ENCODE assay signal across 8 mouse cellular contexts in genomic region chr9:56950414-56951400, GRCm38 (mm10). TPM values are rescaled to one million over a fixed set of nuclear protein-coding genes. Genes with fewer than 3 reads are reported as not detected.
DNase-seq lines count a peak whose midpoint lies in the region; ATAC-seq lines count a peak whose summit lies in the region.

Snupn (plus strand) TSS chr9:56950878.

- no peaks in the 10 kb centered on the region for H3K27me3 ChIP-seq in heart, embryonic 10.5 days (ENCODE audit: insufficient read depth, poor library complexity, severe bottlenecking)
- no peaks in the 10 kb centered on the region for H3K27me3 ChIP-seq in kidney, embryonic 15.5 days

- DNase-seq in B cell, adult 2 months: peak; percentile 97 to 98
- peak; percentile 99 for DNase-seq in brain, adult 2 months (ENCODE audit: low read depth, low spot score)
- DNase-seq in heart, embryonic 10.5 days (ENCODE audit: low spot score): peak; percentile 99
- DNase-seq in liver: peak; percentile 98
- DNase-seq in spleen, postnatal 4 days (ENCODE audit: low spot score in 2 of 2): peak; percentile 96

- H3K4me2 ChIP-seq in kidney, embryonic 15.5 days: peak within 1 kb of the TSS; percentile 84

- peak within 1 kb of the TSS; percentile 72 for H3K4me3 ChIP-seq in heart, embryonic 10.5 days
- H3K4me3 ChIP-seq in kidney, embryonic 15.5 days (replicated peaks): peak within 1 kb of the TSS; percentile 73

- peak within 1 kb of the TSS; percentile 82 for H3K9ac ChIP-seq in kidney, embryonic 15.5 days

- 1% methylated on average over 50 of the region's 50 CpGs for WGBS in heart, embryonic 10.5 days
- under 1% methylated on average over 50 of the region's 50 CpGs for WGBS in kidney, embryonic 15.5 days

- peaks cover 3% of the 10 kb centered on the region for H3K36me3 ChIP-seq in heart, embryonic 10.5 days
- no peaks in the 10 kb centered on the region for H3K36me3 ChIP-seq in kidney, embryonic 15.5 days

- peaks cover 7% of the 10 kb centered on the region for H3K4me1 ChIP-seq in heart, embryonic 10.5 days
- peaks cover 16% of the 10 kb centered on the region for H3K4me1 ChIP-seq in kidney, embryonic 15.5 days

- H3K27ac ChIP-seq in heart, embryonic 10.5 days: peak within 1 kb of the TSS; percentile 90
- H3K27ac ChIP-seq in kidney, embryonic 15.5 days: peak within 1 kb of the TSS; percentile 90

- no peaks in the 10 kb centered on the region for H3K9me3 ChIP-seq in heart, embryonic 10.5 days
- H3K9me3 ChIP-seq in kidney, embryonic 15.5 days (replicated peaks): no peaks in the 10 kb centered on the region

- peak; percentile 100 for ATAC-seq in erythroblast, adult 5-6 weeks (replicated peaks; ENCODE audit: low FRiP score, poor library complexity, severe bottlenecking)
- peak; percentile 99 for ATAC-seq in kidney, embryonic 15.5 days (replicated peaks; ENCODE audit: low FRiP score)
- ATAC-seq in monocyte, adult 5-6 weeks (replicated peaks; ENCODE audit: insufficient number of reproducible peaks, low FRiP score, low TSS enrichment, poor library complexity, severe bottlenecking): peak; percentile 100

RNA-seq across cellular contexts. Expression of gene Snupn, which starts in this region (rescaled TPM):
- total RNA-seq in erythroblast, adult 5-6 weeks (2015; ENCODE audit: low replicate concordance): 4.0 and 7.3 TPM in 2 replicates
- total RNA-seq in erythroblast, adult 5-6 weeks (2017; ENCODE audit: low replicate concordance): 1.6 and 2.1 TPM in 2 replicates
- 24.4 and 27.4 TPM in 2 replicates for polyA plus RNA-seq in heart, embryonic 10.5 days (2016; fragmentation: Nextera tagmentation; extraction: Ambion mirVana)
- polyA plus RNA-seq in kidney, embryonic 15.5 days (2015; fragmentation: Nextera tagmentation; extraction: Ambion mirVana): 24.1 and 28.3 TPM in 2 replicates
- total RNA-seq in monocyte, adult 5-6 weeks (2017): 3.8 to 9.4 TPM (median 6.5 TPM) in 3 replicates

Comparison
In these comparisons a context has a peak if more than half of its experiments do, and no peak if none do; other contexts are left out.
1. Peak in every context shown above with its lines: DNase-seq, ATAC-seq, H3K4me3 ChIP-seq and H3K27ac ChIP-seq.